Mouse (Mus musculus) urinary bladder, postnatal 4 days (tissue): ENCODE measurements around the gene Mst1r.

Source experiments
- DNase-seq, 2 experiments: peaks; one replicate each; pipeline ENCODE4 v3.0.0; 2021 to 2022; ENCODE audit warnings: low spot score in 2 of 2

The Mst1r gene

GRCm38 (mm10) chr9:107955613-107956289 is 49.1 kb downstream of the Mst1r start:
- no peak for DNase-seq

GRCm38 (mm10) chr9:107957141-107957540 is 50.5 kb downstream of the Mst1r start:
- no peak for DNase-seq

- DNase-seq: no peak
Observed at GRCm38 (mm10) chr9:107959896-107960295, 53.2 kb downstream of the Mst1r start.

GRCm38 (mm10) chr9:107960928-107961327 is 54.3 kb downstream of the Mst1r start:
- DNase-seq: no peak

GRCm38 (mm10) chr9:107961351-107961762 is 54.7 kb downstream of the Mst1r start:
- DNase-seq: no peak

GRCm38 (mm10) chr9:107961881-107962280 is 55.2 kb downstream of the Mst1r start:
- DNase-seq: no peak

DNA sequence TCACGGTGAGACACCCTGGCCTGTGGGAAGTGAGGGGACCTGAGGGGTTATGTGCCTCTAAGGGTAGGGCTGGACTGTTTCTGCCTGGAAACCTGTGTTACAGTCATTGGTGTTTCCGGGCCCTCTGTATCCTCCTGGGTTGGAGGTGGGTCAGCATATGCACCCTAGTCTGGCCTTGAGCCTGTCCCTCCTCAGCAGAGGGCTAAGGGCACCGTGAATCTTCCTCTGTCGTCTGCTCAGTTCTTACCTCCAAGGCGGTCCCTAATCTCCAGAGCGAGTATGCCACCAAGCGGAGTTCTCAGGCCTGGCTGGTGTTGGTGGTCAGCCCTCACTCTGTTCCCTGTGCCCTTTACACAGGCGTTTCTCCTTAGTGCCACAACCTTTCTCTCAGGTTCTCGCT is 56.2 kb downstream of the Mst1r start:
- no peak for DNase-seq

- peak; percentile 73 to 90 for DNase-seq
Observed at GRCm38 (mm10) chr9:107963700-107964099, 57.0 kb downstream of the Mst1r start.

GRCm38 (mm10) chr9:107964681-107965080 is 58.0 kb downstream of the Mst1r start:
- no peak for DNase-seq

- no peak for DNase-seq
Observed at GRCm38 (mm10) chr9:107966676-107967075, 60.0 kb downstream of the Mst1r start.

GRCm38 (mm10) chr9:107967437-107967836 is 60.8 kb downstream of the Mst1r start:
- DNase-seq: no peak

DNA sequence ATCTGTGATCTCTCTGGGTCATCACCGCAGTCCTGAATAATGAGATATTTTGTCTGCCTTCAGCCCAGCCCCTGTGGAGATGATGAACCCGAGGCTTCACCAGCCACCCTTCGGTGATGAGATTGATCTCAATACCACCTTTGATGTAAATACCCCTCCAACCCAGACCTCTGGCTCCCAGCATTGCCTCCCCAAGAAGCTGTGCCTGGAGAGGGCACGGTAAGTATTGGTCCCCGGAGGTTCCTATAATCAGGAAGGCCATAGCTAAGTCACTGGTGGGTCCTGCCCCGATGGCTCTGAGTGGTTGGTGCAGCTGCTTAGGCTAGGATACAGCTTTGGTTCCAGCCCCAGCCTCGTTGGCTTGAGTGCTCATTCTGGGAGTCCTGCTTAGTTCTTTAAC is 61.9 kb downstream of the Mst1r start:
- no peak for DNase-seq
